Mouse (Mus musculus) ES-E14 (cell line): ENCODE data around the gene Reln. TPM values are rescaled to one million over a fixed set of nuclear protein-coding genes. Genes with fewer than 3 reads are reported as not detected.

Experiments
- DNase-seq: peaks from one replicate; pipeline ENCODE4 v3.0.0-alpha.2; 2013; ENCODE audit warnings: low read depth, low spot score
- H3K27ac ChIP-seq: 2 replicates; pipeline ENCODE4 v1.5.1; 2012; ENCODE audit warnings: low read depth, mild to moderate bottlenecking, low read length, moderate library complexity, mixed read lengths; ENCODE audit not compliant: poor library complexity, insufficient read depth, severe bottlenecking
- H3K36me3 ChIP-seq: 2 replicates; pipeline ENCODE4 v1.6.1; 2012; ENCODE audit warnings: mild to moderate bottlenecking, low read length, moderate library complexity, mixed read lengths; ENCODE audit not compliant: control insufficient read depth, poor library complexity, insufficient read depth, severe bottlenecking
- H3K4me1 ChIP-seq, 2 experiments: fragments of 150-350 bp in 1 of 2; sonication (generic) in 1 of 2; 2 replicates each; pipeline ENCODE4 v1.6.1; 2012; ENCODE audit warnings: low read length in 2 of 2, mild to moderate bottlenecking in 1 of 2, mixed read lengths in 1 of 2; ENCODE audit not compliant: control insufficient read depth in 2 of 2, insufficient read depth in 2 of 2, poor library complexity in 1 of 2
- H3K4me3 ChIP-seq, 2 experiments: fragments of 150-350 bp in 1 of 2; sonication (generic) in 1 of 2; 2 replicates each; pipeline ENCODE4 v1.5.1; 2012; ENCODE audit warnings: low read length in 2 of 2, low read depth in 1 of 2, mild to moderate bottlenecking in 1 of 2, mixed read lengths in 1 of 2; ENCODE audit not compliant: insufficient read depth in 1 of 2, poor library complexity in 1 of 2, severe bottlenecking in 1 of 2
- H3K9ac ChIP-seq: 2 replicates; pipeline ENCODE4 v1.6.1; 2012; ENCODE audit warnings: low read depth, mild to moderate bottlenecking, low read length, mixed read lengths; ENCODE audit not compliant: poor library complexity, insufficient read depth, severe bottlenecking
- H3K9me3 ChIP-seq: fragments of 150-350 bp; sonication (generic); 2 replicates; pipeline ENCODE4 v1.6.1; 2012; ENCODE audit warnings: low read depth, mild to moderate bottlenecking, low read length; ENCODE audit not compliant: control insufficient read depth, insufficient read depth
- CHD2 ChIP-seq: IDR thresholded peaks from 2 replicates; pipeline ENCODE4 v1.6.1; 2014; ENCODE audit warnings: mild to moderate bottlenecking, low read depth, low read length, inconsistent platforms
- HCFC1 ChIP-seq: IDR thresholded peaks from 2 replicates; pipeline ENCODE4 v1.6.1; 2012; ENCODE audit warnings: low read length, inconsistent platforms, borderline replicate concordance; ENCODE audit not compliant: insufficient read depth
- MAFK ChIP-seq: IDR thresholded peaks from 2 replicates; pipeline ENCODE4 v1.6.1; 2014; ENCODE audit warnings: mild to moderate bottlenecking, low read depth, low read length, inconsistent platforms; ENCODE audit not compliant: insufficient read depth
- ZC3H11A ChIP-seq: IDR thresholded peaks from 2 replicates; pipeline ENCODE4 v1.6.1; 2012; ENCODE audit warnings: low read depth, mild to moderate bottlenecking, inconsistent platforms, low read length, borderline replicate concordance
- ZNF384 ChIP-seq: IDR thresholded peaks from 2 replicates; pipeline ENCODE4 v1.6.1; 2012; ENCODE audit warnings: low read depth, low read length, inconsistent platforms
- in situ Hi-C, 2 experiments: fragments of 600-800 bp; cut with MboI; formaldehyde crosslinking; loops; one replicate each; pipeline ENCODE4 v1.15.1; 2025; ENCODE audit warnings: low sequenced_read_pairs in 2 of 2, inconsistent platforms in 1 of 2; ENCODE audit not compliant: unreplicated experiment in 2 of 2
- total RNA-seq: library from RNA; depleted of rRNA; stranded (reverse); fragments of 300-350 nt; gene quantifications from 2 replicates; pipeline ENCODE4 v1.2.3, GENCODE M21; 2012

The Reln gene
- total RNA-seq, 1 experiment, result 2.1 TPM

- in situ Hi-C loops, result no loop called here
- no peak for TF ChIP-seq MAFK
- TF ChIP-seq HCFC1, result no peak
- TF ChIP-seq CHD2, result no peak
- no peak for TF ChIP-seq ZC3H11A
- no peak for TF ChIP-seq ZNF384
Measured at GRCm38 (mm10) chr5:22197926-22198325, 146.6 kb downstream of the Reln start.

DNA sequence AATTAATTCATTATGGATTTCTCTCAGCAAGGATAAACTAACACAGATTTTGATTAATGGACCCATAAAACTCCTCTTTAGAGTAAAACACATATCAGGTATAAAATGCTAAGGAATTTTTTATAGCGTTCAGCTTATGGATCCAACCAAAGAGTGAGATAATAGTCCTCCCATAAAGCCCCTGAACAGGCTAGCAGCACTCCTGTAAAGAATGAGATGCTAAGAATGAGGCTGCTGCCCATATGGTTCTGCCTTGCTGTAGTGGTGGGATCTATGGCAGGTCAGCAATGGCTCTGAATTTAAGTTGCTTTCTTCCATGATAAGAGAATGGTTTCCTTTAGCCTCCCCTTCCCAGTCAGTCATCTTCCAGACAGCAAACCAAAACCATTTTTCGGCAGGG, 147.6 kb downstream of the Reln start:
- H3K9ac ChIP-seq, result no peak overlapping the region
- DNase-seq, result no peak
- H3K9me3 ChIP-seq, result no peaks in the 10 kb centered on the region
- H3K4me1 ChIP-seq, result no peaks in the 10 kb centered on the region
- in situ Hi-C loops, result no loop called here
- TF ChIP-seq MAFK, result no peak
- TF ChIP-seq CHD2, result no peak
- no peak for TF ChIP-seq HCFC1
- TF ChIP-seq ZC3H11A, result no peak
- TF ChIP-seq ZNF384, result no peak
- no peaks in the 10 kb centered on the region for H3K36me3 ChIP-seq
- H3K27ac ChIP-seq, result no peak overlapping the region
- no peak overlapping the region for H3K4me3 ChIP-seq

More at GRCm38 (mm10) chr5:22197926-22198325, 146.6 kb downstream of the Reln start:
- DNase-seq, result no peak
- H3K4me1 ChIP-seq, result no peaks in the 10 kb centered on the region
- no peak overlapping the region for H3K9ac ChIP-seq
- no peaks in the 10 kb centered on the region for H3K9me3 ChIP-seq
- H3K4me3 ChIP-seq, result no peak overlapping the region
- no peaks in the 10 kb centered on the region for H3K36me3 ChIP-seq
- no peak overlapping the region for H3K27ac ChIP-seq

DNA sequence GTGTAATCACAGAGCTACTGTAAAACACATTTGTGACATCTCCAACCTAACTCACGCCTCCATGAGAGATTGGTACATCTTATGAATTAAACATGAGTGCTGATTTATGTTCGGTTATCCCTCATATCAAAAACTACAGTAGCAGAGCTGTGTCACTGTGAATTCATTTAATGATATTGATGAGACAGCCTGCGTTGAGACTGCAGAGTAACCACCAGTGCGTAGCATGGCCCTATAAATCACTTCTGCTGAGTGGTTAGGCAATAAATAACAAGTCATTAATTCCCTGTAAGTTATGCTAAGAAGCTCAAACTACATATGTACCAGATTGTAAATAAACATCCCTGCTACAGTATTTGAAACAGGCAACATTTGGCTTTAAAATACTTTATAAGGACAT, 148.0 kb downstream of the Reln start:
- H3K9ac ChIP-seq, result no peak overlapping the region
- H3K27ac ChIP-seq, result no peak overlapping the region
- no peaks in the 10 kb centered on the region for H3K4me1 ChIP-seq
- H3K9me3 ChIP-seq, result no peaks in the 10 kb centered on the region
- TF ChIP-seq MAFK (no peak), CHD2 (no peak), ZNF384 (no peak), HCFC1 (no peak), ZC3H11A (no peak)
- in situ Hi-C loops, result no loop called here
- H3K4me3 ChIP-seq, result no peak overlapping the region
- H3K36me3 ChIP-seq, result no peaks in the 10 kb centered on the region
- DNase-seq, result no peak

GRCm38 (mm10) chr5:22195352-22195941, 149.1 kb downstream of the Reln start:
- Histone ChIP-seq H3K27ac (no peak overlapping the region), H3K4me1 (no peaks in the 10 kb centered on the region), H3K9ac (no peak overlapping the region), H3K9me3 (no peaks in the 10 kb centered on the region), H3K36me3 (no peaks in the 10 kb centered on the region), H3K4me3 (no peak overlapping the region)
- TF ChIP-seq CHD2 (no peak), HCFC1 (no peak), ZC3H11A (no peak), ZNF384 (no peak), MAFK (no peak)
- in situ Hi-C loops, result no loop called here
- DNase-seq, result no peak
